Mouse (Mus musculus) megakaryocyte progenitor cell, adult 5-6 weeks (primary cell): ENCODE results near the gene Tdp2. TPM values are rescaled to one million over a fixed set of nuclear protein-coding genes. Genes with fewer than 3 reads are reported as not detected.

ENCODE experiments used
- ATAC-seq: replicated peaks from 2 replicates; pipeline ENCODE4 v1.8.0; 2016; ENCODE audit warnings: mild to moderate bottlenecking, moderate TSS enrichment, inconsistent platforms; ENCODE audit not compliant: poor library complexity
- total RNA-seq, 2 experiments: library from RNA; stranded (forward) in 1 of 2; stranded (reverse) in 1 of 2; fragments of 157-497, 149-512 nt in 1 of 2; fragments of 200-1000 nt in 1 of 2; gene quantifications; 2 replicates each; pipeline versions ENCODE4 v1.2.3 to v1.2.4; 2015 to 2017

Tdp2 gene
- total RNA-seq (2015) (71.0 and 73.2 TPM in 2 replicates), total RNA-seq (2017) (55.6 and 62.0 TPM in 2 replicates)

DNA sequence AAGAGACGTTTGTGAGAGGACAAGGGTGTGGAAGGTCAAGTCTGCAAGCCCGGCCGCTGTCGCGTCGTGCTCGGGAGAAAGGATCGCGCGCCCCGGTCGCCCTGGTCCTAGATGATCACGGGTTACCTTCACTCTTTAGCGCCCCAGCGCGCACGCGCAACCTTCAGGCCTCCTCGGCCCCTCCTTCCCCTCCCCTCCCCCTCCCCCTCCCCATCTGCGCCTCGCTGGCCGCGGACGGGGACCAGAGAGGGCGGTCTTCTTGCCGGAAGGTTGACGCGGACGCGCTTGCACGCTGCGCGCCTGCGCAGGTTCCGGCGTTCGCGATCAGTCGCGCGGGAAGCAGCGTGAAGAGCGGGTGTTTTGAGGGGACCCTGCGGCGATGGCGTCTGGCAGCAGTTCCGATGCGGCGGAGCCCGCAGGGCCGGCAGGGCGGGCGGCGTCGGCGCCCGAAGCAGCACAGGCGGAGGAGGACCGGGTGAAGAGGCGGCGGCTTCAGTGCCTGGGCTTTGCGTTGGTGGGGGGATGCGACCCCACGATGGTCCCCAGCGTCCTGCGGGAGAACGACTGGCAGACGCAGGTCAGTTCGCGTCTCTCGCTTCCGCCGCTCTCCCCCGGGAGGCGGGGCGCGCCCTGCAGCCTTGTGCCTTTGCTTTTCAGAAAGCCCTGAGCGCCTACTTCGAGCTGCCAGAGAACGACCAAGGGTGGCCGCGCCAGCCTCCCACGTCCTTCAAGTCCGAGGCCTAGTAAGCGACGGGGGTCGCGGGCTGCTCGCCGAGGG lies at the start of gene Tdp2, which contains the start of gene Acot13:
Tdp2 (plus strand) TSS at position 327 of the 778 bp plus-strand sequence.
Acot13 (minus strand) TSS at position 188 of the 778 bp plus-strand sequence.
- peak; percentile 96 for ATAC-seq

GRCm38 (mm10) chr13:24781916-24782315 lies 49.6 kb upstream of the Tdp2 start:
- no peak for ATAC-seq

- peak; percentile 66 for ATAC-seq
Observed at GRCm38 (mm10) chr13:24786014-24786490, 45.4 kb upstream of the Tdp2 start.

DNA sequence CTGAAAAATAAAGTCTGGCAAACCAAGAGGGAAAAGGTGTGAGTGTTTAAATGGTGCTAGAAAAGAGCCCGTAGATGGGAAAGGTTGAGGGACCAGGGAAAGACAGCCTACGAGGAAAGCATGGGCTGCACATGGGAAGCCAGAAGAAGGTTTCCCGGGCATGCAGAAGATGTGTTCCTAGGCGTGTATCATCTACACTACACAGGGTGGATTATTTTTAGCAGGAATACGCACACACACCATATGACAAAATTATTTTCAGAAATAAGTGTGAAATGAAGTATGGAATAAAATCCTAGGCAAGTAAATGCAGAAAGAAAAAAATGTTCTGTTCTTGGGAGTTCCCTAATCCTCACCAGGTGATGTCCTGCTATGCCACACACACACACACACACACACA lies 44.0 kb upstream of the Tdp2 start:
- no peak for ATAC-seq

- ATAC-seq: peak; percentile 100
Observed at GRCm38 (mm10) chr13:24791349-24791748, 40.1 kb upstream of the Tdp2 start.

DNA sequence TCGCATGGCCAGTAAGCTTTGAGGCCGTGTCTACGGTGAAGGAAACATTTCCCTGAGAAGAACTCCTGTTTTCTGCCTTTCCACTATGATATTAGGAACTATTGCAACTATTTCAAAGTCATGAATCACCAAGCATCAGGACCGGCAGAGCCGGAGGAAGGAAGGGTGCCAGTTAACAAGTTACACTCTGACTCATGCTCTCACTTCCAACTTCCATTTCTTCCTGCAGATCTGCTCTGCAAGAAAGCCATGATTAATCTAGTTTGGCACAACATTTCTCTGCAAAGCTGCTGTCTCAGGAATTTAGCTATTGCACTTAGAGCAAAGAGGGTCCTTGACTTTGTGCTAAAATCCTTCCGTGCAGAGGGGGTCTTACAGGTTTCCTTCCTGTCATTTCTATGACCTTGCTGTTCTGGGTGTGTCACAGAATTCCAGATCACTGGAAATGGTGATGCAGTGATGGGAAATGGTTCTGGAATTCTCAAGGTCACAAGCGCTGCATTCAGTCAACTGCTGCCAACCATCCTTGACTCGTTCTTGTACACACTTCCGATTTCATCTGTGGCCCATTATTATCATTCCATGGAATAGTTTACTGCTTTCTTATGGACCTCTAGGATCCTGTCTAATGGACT lies 39.0 kb upstream of the Tdp2 start:
- peak; percentile 45 for ATAC-seq

GRCm38 (mm10) chr13:24798686-24799085 lies 32.8 kb upstream of the Tdp2 start:
- ATAC-seq: no peak

- ATAC-seq: no peak
Observed at GRCm38 (mm10) chr13:24799378-24799777, 32.1 kb upstream of the Tdp2 start.

DNA sequence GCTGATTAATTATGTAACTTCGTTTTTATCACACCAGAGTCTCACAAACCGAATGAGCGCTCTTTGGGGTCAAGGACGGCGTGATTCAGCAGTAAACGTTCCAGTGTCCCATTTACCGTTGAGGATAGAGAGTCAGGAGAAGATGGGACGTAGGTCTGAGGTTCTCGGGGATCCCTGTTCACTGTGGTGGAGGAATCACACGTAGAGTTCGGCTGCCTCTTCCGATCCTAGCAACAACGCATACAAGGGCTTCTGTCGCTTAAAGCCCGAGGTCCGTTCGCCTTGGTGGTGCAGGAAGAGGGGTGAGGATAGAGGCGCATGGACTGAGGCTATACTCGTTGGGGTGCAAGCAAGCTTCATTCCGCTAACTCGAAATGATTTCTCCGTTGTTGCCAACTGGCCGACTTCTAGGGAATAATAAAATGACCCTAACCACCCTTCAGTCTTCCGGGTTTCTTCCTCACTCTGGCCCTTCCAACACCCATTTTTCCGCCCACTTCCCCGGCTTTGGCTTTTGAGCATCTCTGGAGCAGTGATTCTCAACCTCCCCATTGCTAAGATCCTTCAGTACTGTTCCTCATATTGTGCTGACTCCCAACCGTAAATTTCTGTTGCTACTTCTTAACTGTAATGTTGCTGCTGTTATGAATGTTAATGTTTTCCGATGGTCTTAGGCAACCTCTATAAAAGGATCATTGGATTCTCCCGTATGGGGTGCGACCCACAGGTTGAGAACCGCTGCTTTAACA lies 31.4 kb upstream of the Tdp2 start:
- 0 out of 2 replicates have a peak, but pooled peaks have one; percentile 4 for ATAC-seq

DNA sequence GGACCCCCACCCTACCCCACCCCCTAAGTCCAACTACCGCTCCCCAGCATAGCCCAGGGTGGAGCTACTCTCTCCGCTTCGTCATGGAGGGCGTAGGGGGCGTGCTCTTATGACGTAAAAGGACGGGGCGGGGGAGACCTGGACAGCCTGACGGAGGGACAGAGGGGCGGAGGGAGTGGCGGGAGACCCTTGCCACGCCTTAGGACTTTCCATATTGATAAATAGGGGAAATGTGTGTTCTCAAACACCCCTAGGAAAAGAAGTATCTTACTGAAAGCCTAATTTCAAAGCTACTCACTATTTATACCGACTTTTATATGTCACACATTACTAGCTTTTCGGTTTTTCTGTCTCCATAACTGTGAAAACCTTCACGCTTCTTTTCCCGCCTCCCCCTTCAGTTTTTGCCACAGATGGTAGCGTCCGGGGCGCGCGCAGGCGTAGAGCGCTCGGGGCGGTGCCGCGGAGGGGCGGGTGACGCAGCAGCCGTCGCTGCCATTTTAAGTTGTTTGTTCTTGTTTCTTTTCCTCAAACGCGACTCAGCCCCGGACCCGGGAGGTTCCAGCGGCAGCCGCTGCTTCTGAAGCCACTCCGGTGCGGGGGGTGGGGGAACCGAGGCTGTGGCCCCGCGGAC lies 30.7 kb upstream of the Tdp2 start:
- peak; percentile 82 for ATAC-seq

- ATAC-seq: peak; percentile 53
Observed at GRCm38 (mm10) chr13:24801308-24801921, 30.1 kb upstream of the Tdp2 start, which contains the start of gene BC005537. BC005537 (plus strand) TSS chr13:24801657.

DNA sequence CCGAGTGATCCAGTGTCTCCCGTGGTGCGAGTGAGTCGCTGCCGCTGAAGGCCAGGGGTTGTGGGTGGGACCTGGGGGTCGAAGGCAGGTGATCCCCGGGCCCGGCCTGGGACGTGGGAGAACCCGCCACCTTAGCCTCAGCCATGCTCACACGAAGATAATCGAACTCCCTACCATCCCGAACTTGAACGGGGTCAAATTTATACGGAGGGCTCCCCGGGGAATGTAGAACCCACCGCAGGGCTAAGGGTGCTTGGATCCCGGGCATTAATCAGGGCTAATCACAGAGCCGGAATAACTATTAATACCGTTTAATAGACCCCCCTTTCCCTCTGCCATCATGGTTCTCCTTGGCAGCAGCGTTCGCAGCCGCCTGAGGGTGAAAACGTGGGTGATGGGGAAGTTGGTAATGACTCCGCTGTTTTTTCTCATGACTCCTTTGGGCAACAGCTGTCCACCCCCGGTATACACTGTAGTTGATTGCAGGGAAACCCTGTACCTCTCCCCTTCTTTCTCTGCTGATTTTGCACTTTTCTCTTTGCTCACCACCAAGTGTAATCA lies 29.3 kb upstream of the Tdp2 start:
- peak; percentile 37 for ATAC-seq

DNA sequence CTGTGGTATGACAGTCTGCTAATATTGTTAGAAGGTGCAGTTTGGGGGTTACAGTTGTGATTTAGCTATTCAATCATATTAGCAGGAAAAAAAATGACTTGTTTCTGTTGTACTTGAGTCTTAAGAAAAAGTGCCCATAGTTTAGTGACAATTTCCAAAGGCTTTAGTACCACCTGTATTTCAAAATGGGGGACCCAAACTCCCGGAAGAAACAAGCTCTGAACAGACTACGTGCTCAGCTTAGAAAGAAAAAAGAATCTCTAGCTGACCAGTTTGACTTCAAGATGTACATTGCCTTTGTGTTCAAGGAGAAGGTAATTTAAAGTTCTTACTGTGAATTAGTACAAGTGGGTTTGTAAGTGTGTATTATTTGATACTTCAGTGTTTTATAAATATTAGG lies 28.3 kb upstream of the Tdp2 start:
- ATAC-seq: no peak

GRCm38 (mm10) chr13:24806079-24806478 lies 25.4 kb upstream of the Tdp2 start:
- no peak for ATAC-seq

DNA sequence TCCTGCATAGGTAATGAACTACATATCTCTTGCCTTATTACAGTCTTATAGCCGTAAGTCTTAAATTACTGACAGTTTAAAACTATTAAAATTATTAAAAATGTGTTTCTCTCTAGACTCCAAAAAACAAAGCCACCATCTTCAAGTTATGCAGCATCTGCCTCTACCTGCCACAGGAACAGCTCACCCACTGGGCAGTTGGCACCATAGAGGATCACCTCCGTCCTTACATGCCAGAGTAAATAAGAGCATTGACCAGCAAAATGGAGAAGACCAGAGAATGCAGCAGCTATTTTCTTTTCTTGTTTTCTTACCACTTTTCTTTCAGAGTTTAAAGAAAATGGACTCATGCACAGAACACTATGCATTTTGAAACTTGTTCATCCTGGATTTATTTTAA lies 19.0 kb upstream of the Tdp2 start:
- no peak for ATAC-seq

DNA sequence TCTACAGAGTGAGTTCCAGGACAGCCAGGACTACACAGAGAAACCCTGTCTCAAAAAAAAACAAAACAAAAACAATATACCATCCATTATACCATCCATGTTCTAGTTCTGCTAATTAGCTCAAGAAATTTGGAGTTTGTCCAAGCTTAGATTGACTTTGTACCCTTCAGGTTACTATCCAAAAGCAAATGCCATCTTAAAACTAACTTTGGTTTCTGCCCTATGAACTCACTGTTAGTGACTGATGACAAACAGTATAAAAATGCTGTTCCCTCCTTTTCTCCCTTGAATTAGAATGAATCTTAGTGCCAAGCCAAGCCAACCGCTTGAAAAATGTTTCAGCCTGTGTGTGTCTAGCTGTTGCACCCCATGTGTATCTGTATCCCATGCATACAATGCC lies 16.9 kb upstream of the Tdp2 start:
- no peak for ATAC-seq

DNA sequence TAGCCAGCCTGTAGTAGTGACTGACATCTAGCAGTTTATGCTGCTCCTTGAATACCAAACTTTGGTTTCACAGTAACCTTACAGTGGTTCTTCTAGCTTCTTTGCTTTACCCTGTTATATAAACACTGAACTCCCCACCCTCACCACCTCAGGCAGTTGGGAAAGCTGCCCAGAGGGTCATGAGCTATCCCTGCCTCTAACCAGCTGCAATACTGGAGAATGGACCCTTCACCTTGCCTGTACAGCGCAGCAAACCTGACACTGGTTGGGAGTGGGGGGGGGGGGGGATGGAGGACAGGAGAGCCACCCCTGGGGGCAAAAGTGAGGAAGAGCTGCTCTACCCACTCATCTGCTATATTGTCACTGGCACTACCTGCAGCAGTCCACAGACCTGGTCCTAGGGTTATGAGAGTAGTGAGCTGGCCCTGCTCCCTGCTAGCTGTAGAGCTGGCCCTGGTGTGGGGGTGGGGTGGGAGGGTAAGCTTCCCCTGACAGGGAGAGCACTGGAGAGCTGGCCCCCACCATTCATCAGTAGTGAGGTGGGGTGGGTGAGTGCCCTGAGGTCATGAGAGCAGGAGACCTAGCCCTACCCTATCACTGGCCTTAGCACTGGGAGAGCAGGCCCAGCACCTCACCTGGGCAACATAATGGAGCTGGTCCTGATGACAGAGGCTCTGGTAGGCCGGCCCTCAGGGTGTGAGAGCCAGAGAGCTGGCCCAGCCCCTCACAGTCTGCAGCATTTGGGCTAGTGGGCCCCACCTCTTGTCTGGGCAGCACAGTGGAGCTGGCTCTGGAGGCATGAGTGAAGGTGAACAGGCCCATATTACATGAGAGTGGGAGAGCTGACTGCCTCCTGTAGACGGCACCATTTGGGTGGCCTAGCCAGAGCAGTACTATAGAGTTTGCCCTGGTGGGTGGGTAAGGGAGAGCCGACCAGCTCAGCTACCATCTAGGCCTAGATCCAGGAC lies 15.1 kb upstream of the Tdp2 start:
- peak; percentile 35 for ATAC-seq

GRCm38 (mm10) chr13:24819931-24820330 lies 11.5 kb upstream of the Tdp2 start:
- ATAC-seq: no peak
